Mouse (Mus musculus): ENCODE measurements at regions not wholly inside any gene's neighbourhood (a gene's known extent, or its start where the extent isn't known, plus 50 kb on each side); places are given as distances from the start of the nearest gene placed in this dataset.

DNA sequence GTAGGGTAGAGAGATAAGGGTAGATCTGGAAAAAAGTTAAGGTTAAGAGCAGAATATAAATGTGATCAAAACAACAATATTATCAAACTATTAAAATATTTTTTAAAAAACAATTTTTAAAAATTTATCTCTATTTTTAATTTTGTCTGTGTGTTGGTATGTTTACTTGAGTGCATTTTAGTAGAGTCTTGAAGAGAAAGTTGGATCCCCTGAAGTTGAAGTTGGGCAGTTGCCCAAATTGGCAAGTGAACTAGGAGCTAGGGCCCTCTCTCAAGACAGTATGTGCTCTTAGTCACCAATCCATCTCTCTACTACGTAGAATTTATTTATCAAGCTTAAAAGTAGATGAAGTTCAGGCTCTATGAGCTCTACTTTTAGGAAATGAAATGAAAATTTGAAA is 59.9 kb downstream of the Adamts1 start:
- ATAC-seq (ENCODE audit: low read depth), result no peak
- no peaks in the 10 kb centered on the region for H3K36me3 ChIP-seq (ENCODE audit: control insufficient read depth, insufficient read depth, low read length)
- no peak overlapping the region for H3K27ac ChIP-seq (ENCODE audit: low read length)
- no peak overlapping the region for H3K9ac ChIP-seq (ENCODE audit: low read length)
- no peaks in the 10 kb centered on the region for H3K9me3 ChIP-seq (ENCODE audit: control insufficient read depth, low read length)
- H3K4me3 ChIP-seq (ENCODE audit: low read length), result no peak overlapping the region
- 76% methylated on average over 1 of the region's 1 CpGs for WGBS
- no peak overlapping the region for H3K4me2 ChIP-seq (ENCODE audit: low read depth, low read length)
- H3K27me3 ChIP-seq (ENCODE audit: control insufficient read depth, insufficient read depth, low read depth, low read length), result no peaks in the 10 kb centered on the region
- H3K4me1 ChIP-seq (replicated peaks; ENCODE audit: control insufficient read depth, insufficient read depth, low read length), result peaks cover 13% of the 10 kb centered on the region

DNA sequence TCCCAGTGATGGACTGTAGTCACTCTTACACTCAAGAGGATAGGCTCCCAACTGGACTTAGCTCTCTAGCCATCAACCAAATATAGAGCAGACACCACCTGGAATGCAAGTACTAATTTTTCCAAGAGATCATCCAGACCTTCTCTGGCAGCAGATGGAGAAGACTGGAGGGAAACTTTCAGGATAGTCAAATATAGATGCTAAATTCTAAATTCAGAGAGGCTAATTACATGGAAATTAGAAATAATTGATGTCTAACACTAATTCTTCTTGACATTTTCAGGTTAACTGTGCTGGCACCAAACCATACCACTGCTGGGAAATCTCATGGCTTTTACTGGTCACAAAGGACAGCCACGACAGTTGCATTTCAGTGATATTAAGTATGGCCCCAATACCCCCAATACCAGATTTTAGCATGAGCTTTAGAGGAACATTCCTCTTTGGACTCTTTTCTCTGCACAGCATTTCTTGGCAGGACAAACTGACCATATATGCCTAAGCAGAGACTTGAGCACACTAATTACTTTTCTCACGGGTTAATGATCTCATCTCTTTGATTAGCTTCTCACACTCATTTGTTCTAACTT is 64.2 kb downstream of the Adamts1 start:
- no peak overlapping the region for H3K4me3 ChIP-seq (ENCODE audit: low read length)
- H3K9ac ChIP-seq (ENCODE audit: low read length), result no peak overlapping the region
- no peaks in the 10 kb centered on the region for H3K4me1 ChIP-seq (replicated peaks; ENCODE audit: control insufficient read depth, insufficient read depth, low read length)
- WGBS, result 82% methylated on average over 2 of the region's 2 CpGs
- no peaks in the 10 kb centered on the region for H3K27me3 ChIP-seq (ENCODE audit: control insufficient read depth, insufficient read depth, low read depth, low read length)
- no peak for ATAC-seq (ENCODE audit: low read depth)
- no peaks in the 10 kb centered on the region for H3K36me3 ChIP-seq (ENCODE audit: control insufficient read depth, insufficient read depth, low read length)
- H3K27ac ChIP-seq (ENCODE audit: low read length), result no peak overlapping the region
- no peak overlapping the region for H3K4me2 ChIP-seq (ENCODE audit: low read depth, low read length)
- no peaks in the 10 kb centered on the region for H3K9me3 ChIP-seq (ENCODE audit: control insufficient read depth, low read length)

DNA sequence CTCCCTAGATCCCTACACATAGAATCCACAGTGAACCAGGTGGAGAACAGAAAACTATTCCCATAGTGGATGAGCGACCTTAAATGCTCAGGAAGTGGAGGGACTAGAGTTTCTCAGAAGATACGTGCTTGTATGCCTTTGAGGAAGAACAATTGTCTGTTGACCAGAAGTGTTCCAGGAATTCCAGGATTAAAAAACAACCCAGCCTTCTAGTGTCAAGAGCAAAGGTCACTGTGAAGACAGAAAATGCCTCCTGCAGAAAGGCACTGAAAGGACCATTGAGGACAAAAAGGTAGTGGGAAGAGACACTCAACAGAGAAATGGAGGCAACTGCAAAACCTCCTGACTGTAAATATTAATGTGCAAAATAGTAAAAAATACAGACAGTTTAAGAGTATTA is 74.9 kb downstream of the Adamts1 start:
- WGBS, result 81% methylated on average over 2 of the region's 2 CpGs

DNA sequence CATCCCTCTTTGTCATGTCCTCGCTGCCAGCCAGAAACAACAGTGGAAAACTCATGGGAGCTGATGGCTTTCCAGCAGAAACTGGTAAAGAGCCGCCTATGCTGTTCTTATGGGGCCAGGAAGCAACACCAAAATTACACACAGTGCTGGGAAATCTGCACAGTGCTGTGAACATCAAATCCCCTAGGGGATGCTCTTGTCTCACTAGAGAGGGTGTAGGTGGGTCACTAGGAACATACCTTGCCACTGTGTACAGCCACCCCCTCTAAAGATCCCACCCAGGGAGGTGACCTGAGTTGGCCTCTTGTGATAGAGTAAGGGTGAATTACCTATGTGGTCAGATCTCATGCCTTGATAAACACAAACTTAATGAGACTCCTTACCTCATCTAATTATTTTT is 80.9 kb downstream of the Adamts1 start:
- no peak overlapping the region for H3K4me3 ChIP-seq (ENCODE audit: low read length)
- H3K27me3 ChIP-seq (ENCODE audit: control insufficient read depth, insufficient read depth, low read depth, low read length), result no peaks in the 10 kb centered on the region
- 44% methylated on average over 2 of the region's 2 CpGs for WGBS
- no peaks in the 10 kb centered on the region for H3K36me3 ChIP-seq (ENCODE audit: control insufficient read depth, insufficient read depth, low read length)
- H3K9ac ChIP-seq (ENCODE audit: low read length), result no peak overlapping the region
- H3K9me3 ChIP-seq (ENCODE audit: control insufficient read depth, low read length), result no peaks in the 10 kb centered on the region
- H3K4me2 ChIP-seq (ENCODE audit: low read depth, low read length), result no peak overlapping the region
- ATAC-seq (ENCODE audit: low read depth), result no peak
- H3K27ac ChIP-seq (ENCODE audit: low read length), result no peak overlapping the region
- no peaks in the 10 kb centered on the region for H3K4me1 ChIP-seq (replicated peaks; ENCODE audit: control insufficient read depth, insufficient read depth, low read length)

More for the DNA sequence above, 74.9 kb downstream of the Adamts1 start:
- Histone ChIP-seq H3K27ac (ENCODE audit: low read length) (no peak overlapping the region), H3K9me3 (ENCODE audit: control insufficient read depth, low read length) (no peaks in the 10 kb centered on the region), H3K4me1 (replicated peaks; ENCODE audit: control insufficient read depth, insufficient read depth, low read length) (no peaks in the 10 kb centered on the region), H3K4me2 (ENCODE audit: low read depth, low read length) (no peak overlapping the region), H3K4me3 (ENCODE audit: low read length) (no peak overlapping the region), H3K36me3 (ENCODE audit: control insufficient read depth, insufficient read depth, low read length) (no peaks in the 10 kb centered on the region), H3K27me3 (ENCODE audit: control insufficient read depth, insufficient read depth, low read depth, low read length) (no peaks in the 10 kb centered on the region), H3K9ac (ENCODE audit: low read length) (no peak overlapping the region)
- no peak for ATAC-seq (ENCODE audit: low read depth)

DNA sequence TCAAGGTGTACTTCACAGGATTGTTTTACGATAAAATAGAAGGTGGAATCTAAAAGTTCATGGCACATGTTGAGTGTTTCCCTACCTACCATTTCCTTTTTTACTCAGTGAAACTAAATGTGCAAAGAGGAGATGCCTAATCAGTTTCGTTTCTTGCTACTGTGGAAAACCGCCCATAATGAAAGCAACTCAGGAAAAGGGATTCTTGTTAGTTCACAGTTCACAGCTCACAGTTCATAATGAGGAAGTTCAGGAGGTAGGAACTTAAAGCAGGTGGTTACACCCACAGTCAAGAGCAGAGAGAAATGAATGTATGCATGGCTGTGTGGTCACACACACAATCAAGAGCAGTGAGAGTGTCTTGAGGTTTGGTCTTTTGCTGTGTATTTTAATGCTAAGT is 90.6 kb downstream of the Adamts1 start:
- H3K4me1 ChIP-seq (replicated peaks; ENCODE audit: control insufficient read depth, insufficient read depth, low read length), result no peaks in the 10 kb centered on the region
- H3K9ac ChIP-seq (ENCODE audit: low read length), result no peak overlapping the region
- no peak for ATAC-seq (ENCODE audit: low read depth)
- H3K4me2 ChIP-seq (ENCODE audit: low read depth, low read length), result no peak overlapping the region
- H3K27me3 ChIP-seq (ENCODE audit: control insufficient read depth, insufficient read depth, low read depth, low read length), result no peaks in the 10 kb centered on the region
- no peak overlapping the region for H3K27ac ChIP-seq (ENCODE audit: low read length)
- WGBS, result 90% methylated on average over 3 of the region's 3 CpGs
- H3K9me3 ChIP-seq (ENCODE audit: control insufficient read depth, low read length), result no peaks in the 10 kb centered on the region
- H3K4me3 ChIP-seq (ENCODE audit: low read length), result no peak overlapping the region
- H3K36me3 ChIP-seq (ENCODE audit: control insufficient read depth, insufficient read depth, low read length), result no peaks in the 10 kb centered on the region

DNA sequence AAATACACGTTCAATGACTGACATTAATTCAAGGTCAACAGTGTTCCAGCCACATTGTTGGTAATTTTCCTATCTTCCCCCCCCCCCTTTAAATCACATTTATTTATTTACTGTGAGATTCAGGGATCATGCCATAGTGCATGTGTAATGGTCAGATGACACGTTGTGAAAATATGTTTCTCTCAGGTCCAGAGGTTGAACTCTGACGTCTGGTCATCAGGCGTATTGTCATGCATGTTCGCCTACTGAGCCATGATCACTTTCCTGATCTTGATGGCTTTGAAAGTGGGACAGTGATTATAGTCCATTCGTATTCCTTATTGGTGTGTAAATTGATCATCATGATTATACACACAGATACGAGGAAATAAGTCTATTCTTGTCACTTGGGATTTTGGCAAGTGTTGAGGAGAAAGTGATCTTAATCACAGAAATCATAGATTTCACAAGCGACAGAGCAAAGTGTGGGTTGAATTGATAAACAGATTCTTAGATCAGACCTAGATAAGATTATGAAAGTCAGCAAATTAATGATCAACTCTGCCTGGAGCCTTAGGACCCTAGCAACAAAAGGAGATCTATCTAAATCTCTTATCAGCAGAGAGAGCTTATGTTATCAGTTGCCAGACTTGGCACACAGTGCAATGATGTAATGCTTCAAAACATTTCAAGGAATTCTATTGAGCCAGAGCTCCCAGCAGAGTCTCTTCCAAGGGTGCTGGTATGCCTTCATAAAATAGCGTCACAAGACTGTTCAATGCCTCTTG is 98.5 kb downstream of the Adamts1 start:
- H3K4me3 ChIP-seq (ENCODE audit: low read length), result no peak overlapping the region
- no peaks in the 10 kb centered on the region for H3K9me3 ChIP-seq (ENCODE audit: control insufficient read depth, low read length)
- H3K4me2 ChIP-seq (ENCODE audit: low read depth, low read length), result no peak overlapping the region
- H3K4me1 ChIP-seq (replicated peaks; ENCODE audit: control insufficient read depth, insufficient read depth, low read length), result peaks cover 3% of the 10 kb centered on the region; the same call in 1 of the 2 replicates
- H3K27me3 ChIP-seq (ENCODE audit: control insufficient read depth, insufficient read depth, low read depth, low read length), result no peaks in the 10 kb centered on the region
- 44% methylated on average over 9 of the region's 9 CpGs for WGBS
- H3K9ac ChIP-seq (ENCODE audit: low read length), result no peak overlapping the region
- H3K36me3 ChIP-seq (ENCODE audit: control insufficient read depth, insufficient read depth, low read length), result no peaks in the 10 kb centered on the region
- 0 out of 2 replicates have a peak, but pooled peaks have one; percentile 35 for ATAC-seq (ENCODE audit: low read depth)
- H3K27ac ChIP-seq (ENCODE audit: low read length), result no peak overlapping the region

DNA sequence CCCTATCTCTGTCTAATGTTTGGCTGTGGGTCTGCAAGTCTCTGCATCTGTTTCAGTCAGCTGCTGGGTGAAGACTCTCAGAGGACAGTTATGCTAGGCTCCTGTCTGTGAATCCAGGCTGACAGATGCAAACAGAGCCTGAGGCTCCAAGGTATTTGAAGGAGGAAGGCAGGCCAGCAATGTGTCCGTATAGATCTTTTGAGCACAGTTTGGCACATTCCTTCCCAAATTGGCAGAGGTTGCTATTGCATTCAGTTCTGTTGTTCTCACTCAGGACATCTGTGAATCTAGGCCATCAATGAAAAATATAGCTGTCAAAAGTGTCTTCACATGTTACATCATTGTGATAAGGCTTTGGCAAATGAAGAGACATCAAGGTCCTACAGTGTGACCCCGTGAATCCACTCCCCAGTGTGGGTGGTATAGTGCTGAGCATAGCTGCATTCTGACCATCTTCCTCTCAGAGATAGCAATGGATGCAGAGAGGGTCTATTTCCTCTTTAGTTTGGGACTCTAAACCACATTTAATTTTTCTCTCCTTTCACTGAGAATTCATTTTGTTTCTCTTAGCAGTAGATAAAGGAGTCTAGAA is 99.9 kb downstream of the Adamts1 start:
- Histone ChIP-seq H3K9me3 (ENCODE audit: control insufficient read depth, low read length) (no peaks in the 10 kb centered on the region), H3K9ac (ENCODE audit: low read length) (no peak overlapping the region), H3K27me3 (ENCODE audit: control insufficient read depth, insufficient read depth, low read depth, low read length) (no peaks in the 10 kb centered on the region), H3K4me3 (ENCODE audit: low read length) (no peak overlapping the region), H3K4me2 (ENCODE audit: low read depth, low read length) (no peak overlapping the region), H3K27ac (ENCODE audit: low read length) (peak overlapping the region; percentile 1; the same call in 1 of the 2 replicates), H3K4me1 (replicated peaks; ENCODE audit: control insufficient read depth, insufficient read depth, low read length) (peaks cover 3% of the 10 kb centered on the region; the same call in 1 of the 2 replicates), H3K36me3 (ENCODE audit: control insufficient read depth, insufficient read depth, low read length) (no peaks in the 10 kb centered on the region)
- ATAC-seq (ENCODE audit: low read depth), result peak; percentile 89
- 52% methylated on average over 2 of the region's 2 CpGs for WGBS

DNA sequence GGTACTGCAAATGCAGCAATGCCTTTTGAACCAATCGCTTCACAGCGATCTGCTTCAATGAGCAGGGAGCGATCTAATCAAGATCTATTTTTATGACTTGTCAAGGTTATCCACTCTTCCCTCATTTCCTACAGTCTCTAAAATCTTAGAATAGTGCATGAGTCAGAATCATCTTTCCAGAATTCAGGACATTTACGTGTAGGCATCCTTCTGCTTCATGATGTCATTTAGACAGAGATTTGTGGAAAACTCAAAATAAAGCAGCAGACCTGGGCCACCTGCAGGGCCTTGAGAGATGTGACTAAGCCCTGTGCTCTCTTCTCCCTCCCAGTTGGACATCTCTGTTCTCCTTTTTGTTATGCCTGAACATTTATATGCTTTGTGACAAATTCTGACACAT is 103.6 kb downstream of the Adamts1 start:
- H3K4me2 ChIP-seq (ENCODE audit: low read depth, low read length), result no peak overlapping the region
- no peak overlapping the region for H3K27ac ChIP-seq (ENCODE audit: low read length)
- no peak for ATAC-seq (ENCODE audit: low read depth)
- H3K4me3 ChIP-seq (ENCODE audit: low read length), result no peak overlapping the region
- WGBS, result 78% methylated on average over 4 of the region's 4 CpGs
- H3K27me3 ChIP-seq (ENCODE audit: control insufficient read depth, insufficient read depth, low read depth, low read length), result no peaks in the 10 kb centered on the region
- H3K9ac ChIP-seq (ENCODE audit: low read length), result no peak overlapping the region
- no peaks in the 10 kb centered on the region for H3K4me1 ChIP-seq (replicated peaks; ENCODE audit: control insufficient read depth, insufficient read depth, low read length)
- no peaks in the 10 kb centered on the region for H3K36me3 ChIP-seq (ENCODE audit: control insufficient read depth, insufficient read depth, low read length)
- no peaks in the 10 kb centered on the region for H3K9me3 ChIP-seq (ENCODE audit: control insufficient read depth, low read length)

DNA sequence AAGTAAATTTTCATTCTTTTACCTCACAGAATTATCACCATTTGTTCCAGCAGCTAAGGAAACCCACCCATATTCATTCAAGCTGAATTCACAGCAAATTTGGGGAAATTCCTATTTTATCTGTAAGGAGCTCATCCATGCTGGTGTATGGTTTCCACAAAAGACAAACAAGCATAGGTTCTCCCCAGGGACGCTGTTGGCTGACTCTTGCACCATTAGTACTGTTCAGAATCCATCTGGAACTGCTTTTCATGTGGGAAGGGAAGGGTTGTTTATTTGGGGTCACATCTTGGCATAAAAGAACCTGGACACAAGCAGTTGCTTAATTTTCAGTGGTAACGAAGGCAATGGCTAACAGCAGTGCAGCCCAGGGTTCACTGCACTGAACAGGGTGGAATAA is 120.2 kb downstream of the Adamts1 start:
- Histone ChIP-seq H3K4me2 (ENCODE audit: low read depth, low read length) (no peak overlapping the region), H3K4me3 (ENCODE audit: low read length) (no peak overlapping the region), H3K9ac (ENCODE audit: low read length) (no peak overlapping the region), H3K9me3 (ENCODE audit: control insufficient read depth, low read length) (no peaks in the 10 kb centered on the region), H3K4me1 (replicated peaks; ENCODE audit: control insufficient read depth, insufficient read depth, low read length) (no peaks in the 10 kb centered on the region), H3K36me3 (ENCODE audit: control insufficient read depth, insufficient read depth, low read length) (no peaks in the 10 kb centered on the region), H3K27ac (ENCODE audit: low read length) (no peak overlapping the region), H3K27me3 (ENCODE audit: control insufficient read depth, insufficient read depth, low read depth, low read length) (no peaks in the 10 kb centered on the region)
- 64% methylated on average over 2 of the region's 2 CpGs for WGBS
- no peak for ATAC-seq (ENCODE audit: low read depth)

Measured in lung, embryonic 16.5 days (tissue).